Mouse (Mus musculus): ENCODE measurements around the gene Col9a1.

DNA sequence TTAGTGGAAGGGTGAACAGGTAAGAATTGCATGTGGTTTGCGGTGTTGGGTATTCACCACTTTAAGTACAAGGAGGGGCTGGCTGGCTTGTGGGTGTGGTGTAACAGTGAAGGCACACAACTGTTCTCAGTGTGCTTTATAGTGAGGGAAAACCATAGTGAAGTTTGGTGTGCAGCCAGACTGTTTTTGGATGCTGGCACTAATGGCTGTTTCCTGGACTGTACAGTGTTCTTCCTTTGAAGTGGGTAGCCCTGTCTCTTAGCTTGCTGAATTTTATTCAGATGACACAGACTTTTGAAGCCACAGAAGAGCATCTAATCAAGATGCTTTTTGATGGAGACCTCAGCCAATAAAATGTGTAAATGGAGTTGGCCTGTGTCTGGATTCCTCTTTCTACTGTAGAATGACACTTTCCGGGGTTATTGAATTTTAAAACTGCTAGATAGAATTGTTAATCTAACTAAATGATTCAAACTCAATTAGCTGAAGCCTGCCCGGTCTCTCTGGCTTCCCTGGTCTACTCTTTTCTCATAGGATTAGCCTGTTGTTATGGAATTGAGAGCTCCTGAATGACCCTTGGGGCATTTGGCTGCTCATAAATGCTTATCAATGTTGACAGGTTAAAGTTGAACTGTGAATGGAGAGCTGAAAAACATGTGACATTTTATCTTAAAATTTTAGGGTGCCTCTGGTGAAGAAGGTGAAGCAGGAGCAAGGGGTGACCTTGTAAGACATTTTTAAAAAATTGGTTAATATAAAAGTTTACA, 54.3 kb downstream of the Col9a1 start:
- no peak for TF ChIP-seq POLR2A (IDR thresholded peaks at IDR 0.05; ENCODE audit: control insufficient read depth, extremely low read depth, insufficient read depth, low read length, poor library complexity)
- TF ChIP-seq CTCF (IDR thresholded peaks at IDR 0.05; ENCODE audit: borderline replicate concordance, control insufficient read depth, extremely low read depth, insufficient read depth, low read length, poor library complexity) = no peak
